Mouse (Mus musculus) CD4-positive, CD25-positive, alpha-beta regulatory T cell, adult 4 months (primary cell): ENCODE measurements around the gene Cbfa2t2. TPM values are rescaled to one million over a fixed set of nuclear protein-coding genes. Genes with fewer than 3 reads are reported as not detected.
"Not testable (repeated sequence)": the region's sequence is repeated elsewhere in the genome, so short reads cannot be mapped to it uniquely, and the experiment has no call there.

Experiments
- ATAC-seq: one replicate; pipeline ENCODE4 v1.8.0; 2017
- polyA plus RNA-seq, 2 experiments: library from polyadenylated mRNA; unstranded; fragments of 100-300 nt; shearing (Covaris generic); gene quantifications; one replicate each; pipeline ENCODE4 v1.2.1; 2017

The Cbfa2t2 gene
- polyA plus RNA-seq, 2 experiments from 2014 or later = 22.9 to 33.0 TPM

- no peak for ATAC-seq
Measured at GRCm38 (mm10) chr2:154474251-154475061, 38.2 kb downstream of the Cbfa2t2 start.

DNA sequence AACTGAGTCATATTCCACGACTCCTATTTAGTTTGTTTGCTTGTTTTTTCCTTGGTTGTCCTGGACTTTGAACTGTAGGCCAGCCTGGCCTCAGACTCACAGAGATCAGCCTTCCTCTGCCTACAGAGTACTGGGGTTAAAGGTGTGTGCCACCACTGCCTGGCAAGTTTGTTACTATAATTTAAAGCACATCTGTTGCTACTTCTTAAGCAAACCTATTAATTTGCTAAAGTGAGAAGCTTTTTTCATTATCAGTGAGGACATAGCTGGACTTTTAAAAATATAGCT is 38.7 kb downstream of the Cbfa2t2 start:
- ATAC-seq = no peak

DNA sequence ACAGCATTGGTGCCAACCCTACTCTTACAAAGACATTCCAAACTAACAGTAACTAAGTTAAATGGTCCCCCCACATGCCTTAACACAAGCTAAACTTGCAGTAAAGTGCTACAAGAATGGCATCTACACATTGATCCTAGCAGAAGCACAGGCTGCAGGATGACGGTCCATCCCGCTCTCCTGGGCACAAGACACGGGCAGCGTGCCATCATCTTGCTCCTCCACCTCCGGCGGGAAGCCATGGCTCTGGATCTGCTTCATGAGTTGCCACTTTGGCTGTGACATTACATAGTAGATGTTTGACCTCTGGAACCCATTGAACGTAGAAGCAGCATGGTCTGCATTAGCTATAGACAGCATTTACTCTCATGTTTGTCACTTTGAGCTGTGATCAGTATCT is 39.6 kb downstream of the Cbfa2t2 start:
- no peak for ATAC-seq

- ATAC-seq = no peak
Measured at GRCm38 (mm10) chr2:154477028-154477427, 40.7 kb downstream of the Cbfa2t2 start.

DNA sequence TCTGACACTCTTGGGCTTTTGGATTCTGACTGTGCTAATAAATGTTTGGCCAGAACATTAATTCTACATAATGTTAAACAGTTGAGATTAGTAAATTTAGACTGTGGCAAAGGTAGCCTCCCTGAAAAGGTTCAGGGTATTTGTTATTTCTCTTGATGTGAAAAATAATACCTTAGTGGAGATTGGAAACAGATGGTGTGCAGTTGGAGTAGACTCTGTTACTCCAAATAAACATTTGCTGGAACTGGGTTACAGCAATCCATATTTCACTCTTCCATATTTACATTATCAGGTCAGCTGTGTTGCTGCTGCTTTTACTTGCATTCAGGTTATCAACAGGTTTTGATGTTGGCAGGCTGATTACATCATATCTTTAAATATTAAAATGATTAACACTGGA is 55.5 kb downstream of the Cbfa2t2 start:
- no peak for ATAC-seq

DNA sequence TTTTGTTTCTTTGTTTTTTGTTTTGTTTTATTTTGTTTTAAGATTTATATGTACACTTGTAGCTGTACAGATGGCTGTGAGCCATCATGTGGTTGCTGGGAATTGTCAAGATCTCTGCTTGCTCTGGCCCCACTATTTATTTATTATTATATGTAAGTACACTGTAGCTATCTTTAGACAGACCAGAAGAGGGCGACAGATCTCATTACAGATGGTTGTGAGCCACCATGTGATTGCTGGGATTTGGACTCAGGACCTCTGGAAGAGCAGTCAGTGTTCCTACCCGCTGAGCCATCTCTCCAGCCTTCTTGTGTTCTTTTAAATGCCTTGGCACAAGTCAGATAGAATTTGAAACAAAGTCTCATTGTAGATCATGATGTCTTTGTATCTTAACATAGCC is 57.3 kb downstream of the Cbfa2t2 start:
- not testable (repeated sequence) for ATAC-seq

DNA sequence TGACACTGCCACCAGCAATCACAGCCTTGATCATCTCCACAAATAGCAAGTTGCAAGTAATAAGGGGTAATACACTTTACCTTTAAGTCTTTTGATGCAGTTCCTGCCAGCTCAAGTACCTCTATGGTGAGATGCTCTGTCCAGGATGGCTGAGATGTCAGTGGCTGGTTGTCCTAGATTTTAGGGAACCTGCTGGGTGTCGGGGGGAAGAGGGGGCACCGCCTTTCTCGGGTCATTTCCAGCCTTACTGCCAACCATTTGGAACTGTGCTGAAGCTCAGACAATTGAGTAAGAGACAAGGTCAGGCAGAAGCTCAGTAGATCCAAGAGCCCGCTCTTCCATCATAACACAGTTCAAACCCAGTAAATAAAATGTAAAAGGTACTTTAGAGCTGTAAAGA is 58.7 kb downstream of the Cbfa2t2 start:
- ATAC-seq = no peak

- no peak for ATAC-seq
Measured at GRCm38 (mm10) chr2:154498571-154498970, 62.3 kb downstream of the Cbfa2t2 start.

- ATAC-seq = no peak
Measured at GRCm38 (mm10) chr2:154499717-154500247, 63.5 kb downstream of the Cbfa2t2 start.

GRCm38 (mm10) chr2:154500758-154501157 is 64.5 kb downstream of the Cbfa2t2 start:
- ATAC-seq = no peak

DNA sequence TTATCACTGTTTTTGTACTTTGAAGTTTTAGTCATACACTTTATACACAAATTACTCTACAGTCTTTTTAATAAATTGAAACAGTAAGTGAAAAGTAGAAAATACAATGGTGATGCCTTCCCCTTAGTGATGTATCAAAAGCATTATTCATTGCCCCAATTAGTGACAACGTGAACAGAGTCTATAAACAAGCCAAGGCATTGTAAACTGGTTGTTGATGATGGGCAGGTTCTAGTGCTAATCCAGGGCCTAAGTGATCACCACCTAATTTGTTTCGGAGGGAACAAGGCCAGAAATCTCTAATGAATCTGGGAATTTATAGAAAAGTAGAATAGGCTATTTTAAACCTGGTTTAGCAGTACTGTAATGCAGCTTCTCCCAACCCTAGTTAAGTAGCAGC is 70.8 kb downstream of the Cbfa2t2 start:
- ATAC-seq = no peak

- no peak for ATAC-seq
Measured at GRCm38 (mm10) chr2:154507566-154508283, 71.4 kb downstream of the Cbfa2t2 start.

DNA sequence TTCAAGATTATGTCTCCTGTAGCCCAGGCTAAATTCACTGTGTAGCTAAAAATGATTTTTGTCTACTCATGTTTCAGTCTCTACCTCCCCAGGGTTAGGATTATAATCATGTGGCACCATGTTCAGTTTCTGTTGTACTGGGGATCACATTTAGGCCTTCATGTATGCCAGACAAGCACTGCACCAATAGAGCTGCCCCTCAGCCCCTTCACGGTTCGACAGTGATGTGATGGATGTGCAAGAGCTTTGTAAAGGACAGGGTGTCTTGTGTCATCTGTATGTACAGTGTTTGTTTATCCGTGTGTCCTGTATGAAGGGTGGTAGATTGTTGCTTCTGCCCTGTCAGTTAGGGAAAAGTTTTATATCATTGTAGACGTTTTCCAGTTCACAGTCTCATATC is 72.2 kb downstream of the Cbfa2t2 start:
- no peak for ATAC-seq

GRCm38 (mm10) chr2:154510141-154510540 is 73.9 kb downstream of the Cbfa2t2 start:
- no peak for ATAC-seq

DNA sequence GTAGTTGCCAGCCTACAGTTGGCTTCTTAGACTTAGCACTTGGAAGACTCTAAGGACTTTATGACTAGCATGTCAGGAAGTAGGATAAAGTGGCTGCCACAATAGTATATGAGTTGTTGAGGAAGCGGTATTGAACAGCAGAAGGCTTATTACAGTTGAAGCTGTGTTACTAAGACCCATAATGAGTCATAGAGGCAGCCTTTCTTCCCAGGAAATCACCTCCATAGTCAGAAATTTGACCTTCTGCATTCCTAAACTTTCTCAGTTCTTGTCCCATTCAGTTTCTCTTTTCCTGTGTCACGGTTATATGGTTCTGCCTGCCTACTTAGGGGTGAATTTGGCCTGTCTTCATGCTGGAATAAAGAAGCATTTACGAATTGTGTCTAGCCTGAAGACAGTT is 80.7 kb downstream of the Cbfa2t2 start:
- ATAC-seq = no peak

DNA sequence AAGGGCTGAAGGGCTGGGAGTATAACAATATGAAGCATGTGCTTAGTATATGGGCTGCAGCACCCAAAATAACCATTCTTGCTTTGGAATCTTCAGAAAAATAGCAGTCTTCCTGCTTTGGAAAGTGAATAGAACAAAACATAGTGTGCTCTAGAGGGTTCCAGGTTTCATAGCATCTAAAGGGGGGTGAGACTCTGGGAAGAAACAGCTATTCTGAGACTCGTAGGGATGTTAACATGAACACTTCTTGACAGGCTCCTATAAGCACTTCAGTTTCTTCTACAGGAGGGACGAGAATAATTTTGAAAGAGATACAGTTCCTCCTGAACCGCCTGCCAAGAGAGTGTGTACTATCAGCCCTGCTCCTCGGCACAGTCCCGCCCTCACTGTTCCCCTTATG is 81.1 kb downstream of the Cbfa2t2 start:
- no peak for ATAC-seq

DNA sequence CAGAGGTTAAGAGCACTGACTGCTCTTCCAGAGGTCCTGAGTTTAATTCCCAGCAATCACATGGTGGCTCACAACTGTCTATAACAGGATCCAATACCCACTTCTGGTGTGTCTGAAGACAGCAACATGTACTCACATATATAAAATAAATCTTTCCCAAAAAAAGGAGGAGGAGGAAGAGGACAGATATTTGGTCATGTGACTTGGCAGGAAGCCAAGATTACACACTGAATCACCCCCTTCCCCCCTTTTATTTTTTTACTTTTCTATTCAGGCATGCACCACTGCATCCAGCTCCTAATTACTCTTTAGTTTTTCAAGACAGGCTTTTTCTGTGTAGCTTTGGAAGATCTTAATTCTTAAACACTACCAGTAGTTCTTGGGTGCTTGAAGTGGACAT is 85.2 kb downstream of the Cbfa2t2 start:
- ATAC-seq = no peak

DNA sequence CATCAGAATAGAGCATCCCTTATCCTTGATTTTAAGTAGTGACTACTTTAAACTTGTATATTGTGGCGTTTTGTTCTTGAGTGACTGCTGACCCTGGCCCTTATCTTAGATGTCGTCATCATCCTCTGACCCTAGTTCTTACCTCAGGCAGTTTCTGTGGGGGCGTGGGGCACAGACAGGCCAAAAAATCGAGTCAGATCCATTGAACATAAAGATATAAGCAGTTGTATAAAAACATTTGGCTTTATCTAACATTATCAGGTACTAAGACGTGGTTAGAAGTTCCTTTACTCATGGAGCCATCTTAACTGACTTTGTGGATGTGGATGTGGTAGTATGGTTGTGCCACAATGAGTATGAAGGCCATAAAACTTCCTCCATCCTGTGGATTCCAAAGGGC is 86.1 kb downstream of the Cbfa2t2 start:
- no peak for ATAC-seq

GRCm38 (mm10) chr2:154525285-154525684 is 89.0 kb downstream of the Cbfa2t2 start:
- ATAC-seq = no peak

DNA sequence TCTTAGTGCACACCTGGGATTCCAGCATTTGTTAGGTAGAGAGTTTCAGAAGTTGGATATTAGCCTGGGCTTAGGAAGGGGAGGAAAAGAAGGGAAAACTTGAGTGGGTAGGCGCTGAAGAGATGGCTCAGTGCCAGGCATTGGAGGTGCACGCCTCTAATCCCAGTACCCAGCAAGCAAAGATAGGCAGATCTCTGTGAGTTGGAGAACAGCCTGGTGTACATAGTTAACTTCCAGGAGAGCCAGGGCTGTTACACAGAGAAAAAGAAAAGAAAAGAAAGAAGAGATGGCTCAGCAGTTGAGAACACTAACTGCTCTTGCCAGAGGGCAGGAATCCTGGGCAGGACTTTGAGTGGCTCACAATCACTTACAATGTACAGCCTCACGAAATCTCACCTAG is 90.2 kb downstream of the Cbfa2t2 start:
- ATAC-seq = no peak

GRCm38 (mm10) chr2:154532888-154533287 is 96.6 kb downstream of the Cbfa2t2 start:
- ATAC-seq = no peak

- ATAC-seq = no peak
Measured at GRCm38 (mm10) chr2:154534704-154535270, 98.5 kb downstream of the Cbfa2t2 start.

GRCm38 (mm10) chr2:154538310-154538709 is 102.0 kb downstream of the Cbfa2t2 start:
- no peak for ATAC-seq

DNA sequence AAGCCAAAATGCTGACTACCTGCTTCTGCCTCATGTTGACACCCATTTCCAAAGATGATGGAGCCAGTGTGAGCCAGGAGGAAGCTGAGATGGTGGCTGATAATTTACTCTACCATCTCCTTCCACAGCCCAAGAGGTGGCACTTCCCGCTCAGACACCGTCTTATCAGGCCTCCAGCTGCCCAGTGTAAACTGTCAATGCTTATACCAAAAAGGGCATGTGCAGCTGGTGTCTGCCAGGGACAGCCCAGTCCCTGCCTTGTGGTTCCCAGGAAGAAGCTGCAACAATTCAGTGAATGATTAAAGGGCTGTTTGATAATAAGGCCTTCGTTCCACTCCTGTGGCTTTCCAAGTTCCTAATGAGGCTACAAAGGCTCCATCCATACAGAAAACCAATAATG is 102.4 kb downstream of the Cbfa2t2 start:
- ATAC-seq = no peak
